In the genomic region with DNA sequence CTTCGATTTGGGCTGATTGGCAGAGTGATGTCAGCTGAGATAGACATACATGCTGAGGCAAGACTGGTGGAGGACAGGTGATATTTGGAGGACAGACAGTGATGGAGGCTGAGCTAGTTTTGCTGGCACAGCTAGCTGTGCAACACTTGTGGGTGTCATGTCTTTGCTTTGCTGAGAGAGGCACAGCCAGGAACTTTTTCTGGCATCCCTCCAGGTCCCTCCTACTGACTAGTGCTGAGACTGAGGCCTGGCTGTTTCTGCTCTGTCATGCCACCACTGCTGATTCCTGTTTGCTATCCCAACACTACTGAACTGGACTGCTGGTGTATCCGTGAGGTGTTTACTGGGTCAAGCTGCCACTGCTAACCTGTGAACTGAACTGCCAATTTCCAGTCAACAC, we compare ENCODE assay signal across 11 mouse cellular contexts. TPM values are rescaled to one million over a fixed set of nuclear protein-coding genes. Genes with fewer than 3 reads are reported as not detected.
A peak's percentile ranks its signal among the peaks of the same experiment; 100 is the strongest.
DNase-seq lines count a peak whose midpoint lies in the region; ATAC-seq and TF ChIP-seq lines count a peak whose summit lies in the region.
"Had no signal": no experiment of that assay in that cellular context is flagged by ENCODE, and none has a peak within 500 bp of the region (broad histone marks: within the 10 kb centered on the region; RNA-seq: fewer than 3 reads in every experiment).

No protein-coding gene starts in this region.

- no peak overlapping the region for H3K4me2 ChIP-seq in limb, embryonic 14.5 days (replicated peaks; ENCODE audit: low read depth, low read length, severe bottlenecking)
- H3K4me2 ChIP-seq: heart, embryonic 15.5 days; liver, embryonic 12.5 days; stomach, embryonic 15.5 days had no signal

- no peak overlapping the region for H3K27ac ChIP-seq in limb, embryonic 14.5 days (replicated peaks; ENCODE audit: low read depth, low read length)
- H3K27ac ChIP-seq in limb, embryonic 10.5 days = no peak overlapping the region
- H3K27ac ChIP-seq: heart, embryonic 15.5 days; liver, embryonic 12.5 days; stomach, embryonic 15.5 days had no signal

- no peaks in the 10 kb centered on the region for H3K9me3 ChIP-seq in limb, embryonic 14.5 days (ENCODE audit: control insufficient read depth, low read length)
- no peaks in the 10 kb centered on the region for H3K9me3 ChIP-seq in limb, embryonic 10.5 days (replicated peaks)
- H3K9me3 ChIP-seq: heart, embryonic 15.5 days; liver, embryonic 12.5 days; stomach, embryonic 15.5 days had no signal

- peak; percentile 38 for DNase-seq in adrenal gland, postnatal 10 days
- DNase-seq in adrenal gland, adult 8-10 months = no peak
- peak; percentile 40 for DNase-seq in limb, embryonic 14.5 days (ENCODE audit: low spot score)
- no peak for DNase-seq in limb, embryonic 10.5 days (ENCODE audit: low spot score)
- peak; percentile 43 for DNase-seq in kidney, postnatal 25 days
- peak; percentile 24 for DNase-seq in left cerebral cortex, postnatal 4 days

- no peak overlapping the region for H3K4me3 ChIP-seq in limb, embryonic 14.5 days (replicated peaks; ENCODE audit: low read length)
- no peak overlapping the region for H3K4me3 ChIP-seq in limb, embryonic 10.5 days
- H3K4me3 ChIP-seq: heart, embryonic 15.5 days; liver, embryonic 12.5 days; stomach, embryonic 15.5 days had no signal

- H3K9ac ChIP-seq in limb, embryonic 14.5 days (ENCODE audit: low read depth, low read length, severe bottlenecking) = no peak overlapping the region
- H3K9ac ChIP-seq: heart, embryonic 15.5 days; liver, embryonic 12.5 days; stomach, embryonic 15.5 days had no signal

- H3K4me1 ChIP-seq in limb, embryonic 14.5 days (ENCODE audit: control insufficient read depth, insufficient read depth, low read length) = no peaks in the 10 kb centered on the region
- H3K4me1 ChIP-seq in limb, embryonic 10.5 days = no peaks in the 10 kb centered on the region
- H3K4me1 ChIP-seq: heart, embryonic 15.5 days; liver, embryonic 12.5 days; stomach, embryonic 15.5 days had no signal

- TF ChIP-seq POLR2A in limb, embryonic 14.5 days (IDR thresholded peaks at IDR 0.05; ENCODE audit: borderline replicate concordance, extremely low read depth, insufficient read depth, insufficient read length) = no peak

- WGBS in limb, embryonic 14.5 days = 69% methylated on average over 2 of the region's 2 CpGs
- 84% methylated on average over 2 of the region's 2 CpGs for WGBS in limb, embryonic 10.5 days

- intact Hi-C loops in left cerebral cortex, postnatal 4 days (cut with DNase I) = no loop called here

- H3K36me3 ChIP-seq in limb, embryonic 14.5 days (ENCODE audit: control insufficient read depth, insufficient read depth, low read length) = no peaks in the 10 kb centered on the region
- no peaks in the 10 kb centered on the region for H3K36me3 ChIP-seq in limb, embryonic 10.5 days
- H3K36me3 ChIP-seq: heart, embryonic 15.5 days; liver, embryonic 12.5 days; stomach, embryonic 15.5 days had no signal

- H3K27me3 ChIP-seq in limb, embryonic 14.5 days (ENCODE audit: control insufficient read depth, insufficient read depth, low read length) = no peaks in the 10 kb centered on the region
- no peaks in the 10 kb centered on the region for H3K27me3 ChIP-seq in limb, embryonic 10.5 days (ENCODE audit: low read depth, poor library complexity, severe bottlenecking)
- H3K27me3 ChIP-seq: heart, embryonic 15.5 days; liver, embryonic 12.5 days; stomach, embryonic 15.5 days had no signal

- no peak for ATAC-seq in limb, embryonic 14.5 days (ENCODE audit: low FRiP score, low read depth)
- ATAC-seq in activated CD4-positive, CD25-positive, alpha-beta regulatory T cell, adult 4 months = no peak
- ATAC-seq in CD4-positive, CD25-positive, alpha-beta regulatory T cell, adult 4 months = no peak
- ATAC-seq: liver, embryonic 12.5 days had no signal

RNA-seq across cellular contexts. Expression of a gene that starts 48.6 kb away (rescaled TPM):
- under 1 TPM; 0.67 to 0.69 TPM for total RNA-seq in adrenal gland, postnatal 10 days (2021)
- under 1 TPM in 2 of 4 experiments, not detected in 2; 0.15 to 0.17 TPM for total RNA-seq in adrenal gland, adult 8-10 months (2022)
- not detected in 2 replicates for polyA plus RNA-seq in limb, embryonic 14.5 days (2012; rRNA removed)
- not detected in 2 replicates for polyA plus RNA-seq in limb, embryonic 14.5 days (2014; fragmentation: Nextera tagmentation; extraction: Ambion mirVana)
- polyA plus RNA-seq in limb, embryonic 10.5 days (2016; fragmentation: Nextera tagmentation; extraction: Ambion mirVana) = not detected in 2 replicates
- total RNA-seq in left cerebral cortex, postnatal 4 days (2021) = under 1 TPM in 1 of 2 experiments, not detected in 1; 0.12 TPM
- 1 to 10 TPM; 6.4 to 8.8 TPM for polyA plus RNA-seq in activated CD4-positive, CD25-positive, alpha-beta regulatory T cell, adult 4 months (2017; shearing (Covaris generic))
- polyA plus RNA-seq in CD4-positive, CD25-positive, alpha-beta regulatory T cell, adult 4 months (2017; shearing (Covaris generic)) = 10 to 100 TPM; 42.9 to 70.0 TPM
- polyA plus RNA-seq: heart, embryonic 15.5 days; liver, embryonic 12.5 days had no signal

Comparison
In these comparisons a context has a peak if more than half of its experiments do, and no peak if none do; other contexts are left out.
1. DNase-seq: peak in adrenal gland, postnatal 10 days (single experiment), limb, embryonic 14.5 days (single experiment), kidney, postnatal 25 days (2 of 2) and left cerebral cortex, postnatal 4 days (single experiment); none in adrenal gland, adult 8-10 months (single experiment) and limb, embryonic 10.5 days (single experiment).
2. RNA of a gene that starts 48.6 kb away (polyA plus RNA-seq): 42.9 to 70.0 TPM in CD4-positive, CD25-positive, alpha-beta regulatory T cell, adult 4 months; 6.4 to 8.8 TPM in activated CD4-positive, CD25-positive, alpha-beta regulatory T cell, adult 4 months, not detected in limb, embryonic 14.5 days and not detected in limb, embryonic 10.5 days; every median in the first group is over 4 times any median in the second.